Comparison of ENCODE assay signal across 16 mouse cellular contexts in the genomic region with DNA sequence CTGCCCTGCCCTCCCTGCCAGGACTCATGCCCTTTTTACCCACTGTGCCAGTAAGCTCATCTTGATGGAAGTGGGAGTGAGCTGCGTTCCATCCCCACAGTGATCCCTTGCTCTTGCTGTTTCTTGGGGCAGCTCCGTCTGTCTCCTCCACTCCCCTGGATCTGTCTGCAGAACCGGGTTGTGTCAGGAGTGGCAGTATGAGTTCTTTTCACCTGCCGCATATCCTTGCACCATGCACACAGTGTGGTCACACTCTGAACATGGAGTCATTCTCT.
"Had no signal": no experiment of that assay in that cellular context is flagged by ENCODE, and none has a peak within 500 bp of the region (broad histone marks: within the 10 kb centered on the region; RNA-seq: fewer than 3 reads in every experiment).

No protein-coding gene starts in this region.

- H3K27me3 ChIP-seq: neural tube, embryonic 13.5 days; neural tube, embryonic 15.5 days; stomach, embryonic 15.5 days had no signal

- H3K27ac ChIP-seq: neural tube, embryonic 13.5 days; neural tube, embryonic 15.5 days; stomach, embryonic 15.5 days; stomach, postnatal 0 days had no signal

- H3K9ac ChIP-seq: neural tube, embryonic 13.5 days; neural tube, embryonic 15.5 days; stomach, embryonic 15.5 days had no signal

- H3K4me3 ChIP-seq: neural tube, embryonic 13.5 days; neural tube, embryonic 15.5 days; stomach, embryonic 15.5 days had no signal

- DNase-seq: retina, postnatal 1 day; right cerebral cortex, adult 18-20 months; right cerebral cortex, postnatal 14 days; right cerebral cortex, postnatal 25 days; right cerebral cortex, postnatal 4 days; spleen, adult 18-20 months; thymus, adult 18-20 months; thymus, adult 2 months; thymus, postnatal 14 days; thymus, postnatal 25 days; thymus, postnatal 36 days; thymus, postnatal 4 days had no signal

- H3K36me3 ChIP-seq: neural tube, embryonic 15.5 days had no signal
